Mouse (Mus musculus): ENCODE data around the gene Gimap8.
"Not testable (repeated sequence)": the region's sequence is repeated elsewhere in the genome, so short reads cannot be mapped to it uniquely, and the experiment has no call there.

Gimap8 gene

DNA sequence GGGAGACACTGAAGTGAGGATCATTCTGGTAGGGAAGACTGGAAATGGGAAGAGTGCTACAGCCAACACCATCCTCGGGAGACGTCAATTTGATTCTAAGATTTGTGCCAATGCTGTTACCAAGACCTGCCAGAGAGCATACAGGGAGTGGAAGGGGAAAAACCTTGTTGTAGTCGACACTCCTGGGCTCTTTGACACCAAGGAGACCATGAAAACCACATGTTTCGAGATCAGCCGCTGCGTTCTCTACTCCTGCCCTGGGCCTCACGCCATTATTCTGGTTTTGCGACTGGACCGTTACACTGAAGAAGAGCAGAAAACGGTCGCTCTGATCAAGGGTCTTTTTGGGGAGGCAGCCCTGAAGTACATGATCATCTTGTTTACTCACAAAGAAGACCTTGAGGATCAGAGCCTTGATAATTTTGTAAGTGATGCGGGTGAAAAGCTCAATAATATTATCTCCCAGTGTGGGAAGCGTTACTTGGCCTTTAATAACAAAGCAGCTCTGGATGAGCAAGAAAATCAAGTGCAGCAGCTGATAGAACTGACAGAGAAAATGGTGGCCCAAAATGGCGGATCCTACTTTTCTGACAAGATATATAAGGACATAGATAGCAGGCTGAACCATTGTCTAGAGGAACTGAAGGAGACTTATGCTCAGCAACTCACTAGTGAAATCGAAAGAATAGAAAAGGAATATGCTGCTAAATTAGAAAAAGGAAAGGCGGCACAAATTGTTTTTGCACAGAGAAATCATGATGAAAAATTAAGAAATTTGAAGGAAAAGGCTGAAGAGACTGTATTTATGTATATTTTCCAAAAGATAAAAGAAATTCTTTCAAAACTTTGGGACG is 30.7 kb downstream of the Gimap8 start:
- in situ Hi-C loops (cut with MboI, MseI): no loop called here

DNA sequence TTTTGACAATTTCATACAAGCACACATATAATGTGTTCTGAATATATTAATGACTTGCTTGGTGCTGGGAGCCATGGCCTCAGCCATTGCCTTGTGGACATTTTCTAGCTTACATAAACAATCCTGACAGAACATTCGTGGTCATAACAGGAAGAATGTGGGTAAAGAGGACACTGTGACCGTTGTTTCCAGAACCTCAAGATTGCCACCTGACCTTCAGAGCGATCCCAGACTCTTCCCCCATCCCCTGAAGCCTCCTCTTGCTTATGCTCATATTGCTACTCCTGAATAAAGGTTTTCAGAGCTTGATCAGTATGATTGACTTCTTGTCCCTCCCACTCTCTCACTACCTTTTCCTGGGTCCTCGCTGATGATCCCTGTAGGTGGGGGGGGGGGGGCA is 31.4 kb downstream of the Gimap8 start:
- in situ Hi-C loops (cut with MboI, MseI): no loop called here

DNA sequence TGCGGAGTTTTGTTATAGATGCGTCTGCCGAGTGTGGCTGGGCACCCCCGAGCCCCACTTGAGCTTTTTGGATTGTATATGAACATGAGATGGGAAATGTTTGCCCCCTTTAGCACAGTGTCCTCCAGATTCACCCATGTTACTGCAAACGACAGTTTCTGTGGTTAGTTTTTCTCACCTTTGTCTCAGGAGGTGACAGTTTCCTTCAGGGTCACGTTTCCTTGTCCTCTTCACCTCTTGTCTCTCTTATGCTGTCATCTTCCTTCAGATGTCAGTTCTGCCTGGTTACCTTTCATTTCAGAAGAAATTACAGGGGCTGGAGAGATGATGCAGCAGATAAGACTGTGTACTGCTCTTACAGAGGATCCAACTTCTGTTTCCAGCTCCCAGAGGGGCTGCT is 32.7 kb downstream of the Gimap8 start:
- in situ Hi-C loops (cut with MboI, MseI): no loop called here

DNA sequence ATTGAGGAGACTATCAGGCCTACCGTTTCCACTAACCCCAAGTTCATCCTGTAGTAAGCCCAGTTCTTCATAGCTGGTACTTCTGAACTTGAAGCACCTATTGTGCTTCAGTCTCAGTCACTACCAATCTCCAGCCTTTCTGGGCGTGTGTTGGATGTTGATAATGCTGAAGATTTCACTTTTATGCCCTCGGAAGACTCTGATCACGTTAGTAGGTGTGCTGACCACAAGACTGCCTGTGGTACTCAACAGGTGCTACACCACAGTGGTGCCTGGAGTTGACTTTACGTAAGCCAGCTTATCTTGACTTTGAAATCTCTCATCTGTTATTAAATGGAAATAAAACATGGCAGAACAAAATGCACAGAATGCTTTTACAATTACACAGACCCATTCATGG is 33.4 kb downstream of the Gimap8 start:
- in situ Hi-C loops (cut with MboI, MseI): no loop called here

DNA sequence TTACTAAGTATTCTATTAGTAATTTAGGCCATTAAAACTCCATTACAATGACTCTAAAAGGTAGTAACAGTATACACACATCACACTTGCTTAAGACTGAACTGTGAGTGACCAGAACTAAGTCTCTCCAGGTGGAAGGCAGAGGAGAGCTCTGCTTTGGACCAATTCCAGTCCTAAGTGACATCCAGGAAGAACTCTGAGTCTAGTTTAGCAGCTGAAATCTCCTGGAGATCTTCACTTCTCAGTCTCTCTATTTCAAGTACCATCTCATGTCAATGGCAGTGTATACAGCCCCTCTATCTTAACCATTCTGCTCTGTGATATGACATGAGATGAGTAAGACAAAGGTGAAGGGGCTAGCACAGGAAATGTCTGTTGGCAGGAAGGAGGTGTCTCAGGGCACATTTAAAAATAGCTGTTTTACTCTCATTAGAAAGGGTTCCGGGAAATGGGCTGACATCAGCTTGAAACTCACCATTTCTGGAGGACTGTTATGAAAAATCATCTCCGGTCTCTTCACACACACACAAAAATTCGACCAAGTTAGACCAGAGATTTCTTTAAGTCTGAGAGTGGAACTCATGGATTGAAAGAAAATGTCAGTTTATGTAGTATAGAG is 34.5 kb downstream of the Gimap8 start:
- in situ Hi-C loops (cut with MboI, MseI): no loop called here

DNA sequence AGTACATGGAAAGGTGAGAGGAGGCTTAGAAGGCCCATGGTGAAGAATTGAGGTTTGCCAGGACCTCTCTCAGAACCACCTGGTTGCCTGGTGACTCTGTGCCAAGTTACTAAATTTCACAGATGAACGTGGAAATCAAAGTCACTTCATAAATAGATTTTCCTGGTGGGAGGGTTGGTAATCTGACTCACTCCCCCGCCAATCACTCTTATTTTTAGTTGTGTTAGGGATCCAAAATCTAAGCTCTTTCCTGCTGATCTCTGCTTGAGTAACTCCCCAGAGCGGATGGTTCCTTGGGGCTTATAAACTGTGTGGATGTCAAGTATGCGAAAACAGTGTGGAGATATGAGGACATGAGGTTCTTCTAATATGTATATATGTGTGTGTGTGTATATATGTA is 35.2 kb downstream of the Gimap8 start:
- in situ Hi-C loops (cut with MboI, MseI): no loop called here

DNA sequence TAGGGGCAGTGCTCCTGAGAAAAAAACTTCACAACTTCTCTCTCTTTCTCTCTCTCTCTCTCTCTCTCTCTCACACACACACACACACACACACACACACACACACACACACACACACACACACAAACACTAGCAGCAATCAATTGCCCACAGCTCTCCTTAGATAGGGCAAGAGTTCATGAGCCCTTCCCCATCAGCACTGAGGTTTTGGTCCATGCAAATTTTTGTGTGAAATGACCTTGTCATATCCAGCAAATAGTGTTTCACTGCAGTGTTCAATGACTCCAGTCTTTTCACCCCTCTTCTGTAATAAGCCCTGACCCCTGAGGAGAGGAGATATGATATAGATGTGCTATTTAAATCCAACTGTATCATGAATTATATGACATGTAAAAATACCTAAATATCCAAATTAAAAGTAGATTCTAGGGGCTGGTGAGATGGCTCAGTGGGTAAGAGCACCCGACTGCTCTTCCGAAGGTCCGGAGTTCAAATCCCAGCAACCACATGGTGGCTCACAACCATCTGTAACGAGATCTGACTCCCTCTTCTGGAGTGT is 36.3 kb downstream of the Gimap8 start:
- in situ Hi-C loops (cut with MboI, MseI): not testable (repeated sequence)

DNA sequence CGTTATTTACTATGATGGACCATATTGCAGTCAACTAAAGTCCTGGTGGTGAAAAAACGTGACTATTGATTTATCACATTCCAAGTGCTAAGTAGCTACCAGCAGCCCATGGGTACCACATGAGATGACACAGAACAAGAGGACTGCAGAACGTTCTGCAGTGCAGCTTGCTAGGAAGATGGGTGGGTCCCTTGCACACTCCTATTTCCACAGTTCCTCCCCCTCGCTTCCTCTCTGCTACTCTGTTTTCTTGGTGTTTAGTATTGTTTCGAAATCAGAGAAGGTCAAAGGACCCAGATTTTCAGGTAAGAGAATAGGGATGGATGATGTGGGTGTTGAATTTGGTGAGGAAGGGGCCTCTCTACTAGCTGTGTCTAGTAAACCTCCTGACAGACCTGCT is 37.3 kb downstream of the Gimap8 start, which contains the start of gene Gimap4:
Gimap4 (plus strand) TSS at position 231 of the 400 bp plus-strand sequence.
- in situ Hi-C loops (cut with MboI, MseI): no loop called here

DNA sequence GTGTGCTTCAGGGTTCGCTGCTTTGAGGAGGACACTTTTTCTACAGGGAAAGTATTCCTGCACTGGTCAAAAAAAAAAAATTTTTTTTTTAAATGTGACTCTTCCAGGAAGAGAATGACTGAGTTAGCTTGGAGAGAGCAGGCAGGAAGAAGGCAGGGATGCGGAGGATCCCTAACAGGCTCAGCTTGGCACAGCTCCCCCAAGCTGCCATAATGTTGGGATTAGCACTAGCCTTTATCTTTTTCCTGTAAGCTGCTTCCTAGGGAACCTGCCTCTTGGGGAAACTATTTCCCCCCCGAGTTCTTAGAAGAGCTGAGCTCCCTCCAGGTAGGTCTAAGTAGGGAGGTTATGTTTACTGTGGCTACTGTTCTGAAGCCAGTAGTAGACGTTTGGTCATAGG is 37.8 kb downstream of the Gimap8 start:
- in situ Hi-C loops (cut with MboI, MseI): no loop called here

DNA sequence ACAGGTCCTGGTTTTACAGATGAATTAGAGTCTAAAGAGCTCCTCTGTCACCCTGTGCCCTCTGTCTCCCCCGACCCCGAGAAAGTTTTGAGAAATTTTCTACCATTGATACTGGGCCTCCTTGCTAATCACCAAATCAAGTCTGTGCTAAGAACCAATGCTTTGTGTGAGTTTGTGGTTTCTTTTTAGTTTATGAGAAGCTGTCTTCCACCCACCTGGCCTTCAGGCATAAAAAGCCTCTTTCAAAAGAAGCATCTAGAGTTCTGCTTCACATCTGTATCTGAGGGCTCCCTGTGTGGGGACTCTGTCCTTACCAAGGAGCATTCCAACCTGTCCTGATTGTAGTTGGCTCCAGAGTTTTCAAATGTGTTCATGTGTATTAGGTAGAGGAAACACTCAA is 38.2 kb downstream of the Gimap8 start:
- in situ Hi-C loops (cut with MboI, MseI): no loop called here

DNA sequence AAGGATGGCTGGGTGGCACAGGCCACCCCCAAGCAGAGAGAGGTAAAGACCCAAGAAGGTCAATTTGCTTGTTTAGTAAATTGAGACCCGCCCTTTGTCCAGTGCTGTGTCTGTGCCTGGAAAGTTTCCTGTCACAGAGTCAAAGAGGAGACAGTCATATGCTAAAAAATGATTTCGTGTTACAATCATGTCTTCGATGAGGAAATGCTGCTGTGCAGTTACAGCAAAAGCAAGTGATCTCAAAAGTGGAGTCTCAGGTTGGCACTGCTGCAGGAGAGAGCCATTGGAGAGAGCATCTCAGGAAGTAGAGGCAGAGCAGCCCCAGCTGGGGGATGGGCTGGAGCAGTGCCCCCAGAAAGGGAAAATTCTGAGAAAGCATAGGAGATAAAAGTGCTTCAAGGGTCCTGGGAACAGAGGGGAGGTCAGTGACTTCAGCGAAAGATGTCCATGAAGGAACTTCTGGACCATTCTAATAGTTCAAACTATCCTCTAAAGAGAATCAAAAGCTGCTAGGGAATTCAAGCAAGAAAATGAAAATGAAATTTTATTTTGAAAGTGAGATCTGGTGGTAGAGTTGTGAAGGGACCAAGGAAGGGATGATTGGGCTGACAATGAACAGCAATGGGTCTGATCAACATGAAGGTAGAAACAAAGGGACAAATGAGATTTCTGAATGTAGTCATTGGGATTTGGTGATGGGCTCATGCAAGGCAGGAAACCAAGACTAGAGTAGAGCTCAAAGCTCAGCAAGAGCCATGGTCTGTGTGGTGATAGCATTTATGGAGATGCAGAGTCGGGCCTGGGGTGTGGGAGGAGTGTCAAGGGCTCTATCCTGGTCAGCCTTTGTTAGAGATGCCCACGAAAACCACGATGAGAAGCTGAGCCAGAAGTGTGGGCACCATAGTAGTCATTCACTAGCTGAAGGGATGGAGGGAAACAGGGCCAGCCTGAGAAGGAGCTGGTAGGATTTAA is 38.9 kb downstream of the Gimap8 start:
- in situ Hi-C loops (cut with MboI, MseI): no loop called here

DNA sequence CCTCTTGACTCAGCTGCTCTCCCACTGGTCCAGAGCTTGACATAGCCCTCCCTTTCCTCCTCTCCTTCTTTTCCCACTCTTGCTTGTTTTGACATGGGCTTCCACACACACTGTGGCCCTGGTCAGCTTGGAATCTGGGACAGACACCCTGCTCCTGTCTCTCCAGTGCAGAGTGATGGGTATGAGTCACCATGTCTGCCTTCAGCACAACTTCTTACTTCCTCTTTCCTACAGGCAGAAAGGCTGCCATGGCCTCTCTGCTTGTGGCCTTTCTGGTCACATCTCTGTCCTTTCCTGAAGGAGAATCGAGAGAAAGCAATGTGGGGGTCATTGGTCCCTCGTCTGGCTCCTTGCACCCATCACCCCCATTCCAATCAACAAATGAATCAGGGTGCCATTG is 40.0 kb downstream of the Gimap8 start:
- in situ Hi-C loops (cut with MboI, MseI): no loop called here

DNA sequence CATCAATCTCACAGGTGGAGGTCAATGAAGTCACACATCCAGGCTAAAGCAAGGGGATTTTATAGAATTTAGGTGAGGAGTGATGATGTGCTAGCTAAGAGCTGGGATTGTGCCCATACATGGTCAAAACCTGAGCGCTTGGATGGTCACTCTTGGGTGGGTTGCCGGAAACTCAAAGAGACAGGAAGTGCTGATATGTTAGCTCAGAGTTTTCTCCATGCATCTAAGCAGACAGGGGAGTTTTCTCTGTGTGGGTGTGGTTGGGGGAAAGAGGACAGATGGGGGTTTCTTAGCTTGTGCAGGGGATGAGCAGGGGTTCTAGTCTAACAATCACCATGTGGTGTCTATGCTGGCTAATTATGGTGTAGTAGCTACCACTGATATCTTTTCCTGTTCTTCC is 42.3 kb downstream of the Gimap8 start:
- in situ Hi-C loops (cut with MboI, MseI): no loop called here

DNA sequence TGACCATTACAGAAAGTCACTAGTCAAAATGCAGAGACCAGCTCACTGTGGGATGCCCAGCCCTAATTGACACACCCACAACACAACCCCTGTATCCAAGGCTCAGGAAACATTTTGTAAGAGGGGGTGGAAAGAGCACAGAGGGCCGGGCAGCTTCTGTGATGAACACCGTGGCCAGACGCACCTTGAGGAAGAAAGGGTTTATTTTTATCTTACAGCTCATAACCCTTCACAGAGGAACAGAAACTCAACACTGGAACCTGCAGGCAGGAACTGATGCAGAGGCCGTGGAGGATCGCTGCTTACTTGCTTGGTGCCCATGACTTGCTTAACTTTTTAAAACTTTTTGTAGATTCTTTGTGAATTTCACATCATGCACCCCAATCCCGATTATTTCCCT is 45.9 kb downstream of the Gimap8 start:
- in situ Hi-C loops (cut with MboI, MseI): no loop called here

DNA sequence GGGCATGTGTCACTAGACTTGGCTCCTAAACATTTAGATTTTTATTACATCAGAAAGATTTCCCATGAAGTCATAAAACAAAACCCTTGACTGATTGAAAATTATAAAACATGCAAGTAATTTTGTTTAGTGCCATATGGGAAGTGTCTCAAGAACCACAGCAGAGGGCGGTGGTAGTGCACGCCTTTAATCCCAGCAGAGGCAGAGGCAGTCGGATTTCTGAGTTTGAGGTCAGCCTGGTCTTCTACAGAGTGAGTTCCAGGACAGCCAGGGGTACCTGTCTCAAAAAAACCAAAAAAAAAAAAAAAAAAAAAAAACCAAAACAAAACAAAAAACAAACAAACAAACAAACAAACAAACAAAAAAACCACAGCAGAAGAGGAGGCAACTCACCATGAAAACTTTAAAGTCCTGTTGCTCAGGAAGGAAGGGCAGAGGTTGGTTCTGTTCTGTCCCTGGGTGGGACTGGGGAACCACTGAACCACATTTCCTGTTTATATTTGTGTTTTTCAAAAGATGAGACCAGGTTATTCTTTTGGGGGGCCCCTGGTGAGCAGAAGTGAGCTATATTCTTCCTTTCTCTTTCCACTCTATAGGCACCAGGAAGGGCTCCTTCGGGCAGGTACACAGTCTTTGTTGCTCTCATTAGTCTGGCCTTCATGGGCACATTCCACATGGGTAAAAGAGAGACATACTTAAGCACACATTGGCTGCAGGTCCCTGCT is 50.0 kb downstream of the Gimap8 start:
- in situ Hi-C loops (cut with MboI, MseI): no loop called here

DNA sequence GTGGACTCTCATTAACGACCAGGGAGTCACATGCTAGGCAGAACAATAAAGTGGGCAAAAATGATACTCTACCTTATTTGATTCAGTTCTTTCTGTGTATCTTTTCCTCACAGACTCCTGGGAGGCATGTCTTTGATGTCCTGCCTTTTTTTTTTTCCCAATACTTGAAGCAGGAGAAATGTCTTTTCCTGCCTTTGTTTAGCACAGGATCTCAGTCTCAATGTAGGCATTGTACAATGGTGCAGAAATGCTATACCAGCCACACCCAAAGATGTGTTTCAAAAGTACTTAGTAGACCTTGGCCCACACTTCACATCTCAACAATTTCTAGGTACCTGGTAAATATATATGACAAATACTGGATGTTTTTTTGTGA is 50.5 kb downstream of the Gimap8 start:
- in situ Hi-C loops (cut with MboI, MseI): no loop called here

DNA sequence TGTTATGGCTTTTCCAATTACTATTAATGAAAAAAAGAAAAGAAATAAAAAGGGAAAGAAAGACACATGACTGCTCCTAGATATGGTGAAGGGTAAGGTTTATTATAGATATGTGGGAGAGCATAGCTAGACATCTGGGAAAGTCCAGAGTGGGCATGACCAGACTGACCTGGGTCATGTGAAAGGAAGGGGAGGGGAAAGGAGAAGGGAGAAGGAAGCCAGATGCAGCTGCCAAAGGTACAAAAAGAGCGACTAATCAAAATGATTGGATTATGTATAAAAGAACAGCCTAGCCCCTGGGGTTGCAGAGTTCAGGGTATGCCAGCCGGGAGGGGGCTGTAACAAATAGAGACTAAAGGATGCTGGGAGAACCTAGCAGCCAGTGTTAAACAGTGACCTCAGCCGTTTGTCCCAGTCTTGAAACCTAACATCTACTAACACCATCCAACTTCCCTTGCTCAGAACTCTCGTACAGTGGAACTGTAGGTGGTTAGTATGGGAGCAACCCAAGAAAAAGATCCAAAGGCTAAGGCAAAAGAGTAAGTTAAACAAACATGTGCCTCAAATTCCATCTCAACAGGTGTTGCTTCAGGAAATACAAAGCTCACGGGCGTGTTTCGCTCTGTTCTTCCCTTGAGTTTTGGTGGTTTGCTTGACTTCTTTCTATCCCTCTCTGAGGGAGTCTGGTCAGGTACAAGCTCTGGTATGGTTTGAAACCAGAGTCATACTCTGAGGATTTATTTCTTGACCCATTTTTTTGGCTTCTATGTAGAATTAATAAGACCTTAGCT is 51.2 kb downstream of the Gimap8 start:
- in situ Hi-C loops (cut with MboI, MseI): no loop called here

DNA sequence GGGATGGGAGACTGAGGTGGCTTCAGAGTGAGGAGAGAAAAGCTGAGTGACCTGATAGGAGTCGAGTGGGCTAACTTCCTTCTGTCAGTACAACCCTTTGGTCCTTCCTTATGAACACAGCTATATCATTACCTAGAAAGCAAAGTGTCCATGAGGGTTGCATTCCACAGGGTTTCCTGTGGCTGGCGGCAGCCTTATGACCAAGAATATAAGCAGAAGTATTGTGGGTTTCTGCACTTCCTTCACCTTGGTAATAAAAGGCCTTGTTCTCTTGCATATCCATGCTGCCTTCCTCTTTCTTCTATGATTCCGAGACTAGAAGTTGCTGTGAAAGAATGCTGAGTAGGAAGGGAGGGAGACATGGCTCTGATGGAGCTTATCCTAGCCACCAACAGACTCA is 51.9 kb downstream of the Gimap8 start:
- in situ Hi-C loops (cut with MboI, MseI): no loop called here

DNA sequence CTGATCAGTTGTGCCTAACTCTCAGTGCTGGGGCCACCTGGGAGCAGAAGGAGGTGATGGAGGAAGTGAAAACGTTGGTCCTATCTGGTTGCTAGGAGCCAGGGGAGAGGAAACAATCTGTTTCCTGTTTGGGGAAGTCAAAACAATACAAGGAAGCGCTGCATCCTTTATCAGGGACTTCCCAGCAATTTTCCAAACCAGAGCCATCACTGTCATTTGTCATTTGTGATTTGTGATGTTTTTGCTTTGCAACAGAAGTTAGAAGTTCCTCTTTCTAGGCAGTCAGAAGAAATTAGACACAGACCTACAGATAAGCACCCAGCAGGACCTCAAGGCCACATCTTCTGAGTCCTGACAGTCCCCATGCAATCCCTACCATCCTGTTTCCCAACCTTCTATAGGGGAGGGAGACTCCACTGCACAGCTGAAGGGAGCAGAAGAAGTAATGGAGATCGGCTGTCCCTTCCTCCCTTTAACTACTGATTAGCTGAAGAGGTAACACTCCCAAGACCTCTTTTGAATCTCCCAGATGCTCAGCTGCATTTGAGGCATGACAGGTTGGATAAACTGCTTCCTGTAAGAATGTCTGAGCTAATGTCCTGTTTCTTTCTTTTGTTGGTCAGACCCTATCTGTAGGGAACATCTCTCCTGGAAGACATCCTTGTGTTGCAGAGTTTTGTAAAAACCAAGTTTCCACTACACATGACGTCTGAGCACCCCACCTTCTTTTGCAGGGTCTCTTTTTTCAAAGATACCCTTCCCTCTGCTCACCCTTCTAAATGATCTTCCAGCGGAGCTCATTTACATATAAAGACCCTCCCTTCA is 53.4 kb downstream of the Gimap8 start:
- in situ Hi-C loops (cut with MboI, MseI): loop anchor here (25.0 kb wide), 2 partner anchors 938 to 1038 kb away; no protein-coding TSS in a partner anchor
